20 mouse cellular contexts compared by ENCODE assay signal in genomic region chr5:64038394-64038793, GRCm38 (mm10). TPM values are rescaled to one million over a fixed set of nuclear protein-coding genes. Genes with fewer than 3 reads are reported as not detected.
A peak's percentile ranks its signal among the peaks of the same experiment; 100 is the strongest.
DNase-seq lines count a peak whose midpoint lies in the region; ATAC-seq and TF ChIP-seq lines count a peak whose summit lies in the region.
"Had no signal": no experiment of that assay in that cellular context is flagged by ENCODE, and none has a peak within 500 bp of the region (broad histone marks: within the 10 kb centered on the region; RNA-seq: fewer than 3 reads in every experiment).

No protein-coding gene starts in this region.

- ATAC-seq in cerebellum, adult (ENCODE audit: insufficient number of reproducible peaks, low FRiP score, low TSS enrichment): no peak
- ATAC-seq in granulocyte monocyte progenitor cell, adult 5-6 weeks (replicated peaks; ENCODE audit: poor library complexity, severe bottlenecking): peak; percentile 34; the same call in 1 of the 2 replicates
- ATAC-seq: forebrain, embryonic 13.5 days; inflammation-experienced regulatory T-cells, adult 6 months; midbrain, embryonic 13.5 days had no signal

- intact Hi-C loops in left cerebral cortex, adult 2 months (cut with DNase I): no loop called here
- intact Hi-C loops in left cerebral cortex, postnatal 10 days (cut with DNase I): no loop called here

- DNase-seq in cerebellum, adult 11-12 months: peak; percentile 56
- no peak for DNase-seq in left cerebral cortex, adult 2 months (ENCODE audit: extremely low spot score in 1 of 2, low spot score in 2 of 2)
- DNase-seq in left cerebral cortex, postnatal 10 days (ENCODE audit: extremely low spot score in 1 of 2, low spot score in 2 of 2): no peak
- DNase-seq in naive thymus-derived CD4-positive, alpha-beta T cell, adult 2 months (ENCODE audit: low read depth): peak; percentile 63
- no peak for DNase-seq in limb, embryonic 10.5 days (ENCODE audit: low spot score)
- DNase-seq in frontal cortex, postnatal 10 days (ENCODE audit: low spot score in 2 of 2): no peak
- DNase-seq: adrenal gland, postnatal 25 days; kidney, adult 9 months; layer of hippocampus, postnatal 36 days; left cerebral cortex, postnatal 4 days; lung, adult 2 months; lung, postnatal 36 days; right cerebral cortex, postnatal 4 days; thymus, postnatal 4 days had no signal

- no peaks in the 10 kb centered on the region for H3K36me3 ChIP-seq in limb, embryonic 10.5 days
- H3K36me3 ChIP-seq: hindbrain, embryonic 10.5 days; midbrain, embryonic 13.5 days had no signal

- 95% methylated on average over 5 of the region's 5 CpGs for WGBS in limb, embryonic 10.5 days

- no peaks in the 10 kb centered on the region for H3K4me1 ChIP-seq in limb, embryonic 10.5 days
- H3K4me1 ChIP-seq: hindbrain, embryonic 10.5 days had no signal

- H3K27me3 ChIP-seq in limb, embryonic 10.5 days (ENCODE audit: low read depth, poor library complexity, severe bottlenecking): no peaks in the 10 kb centered on the region
- H3K27me3 ChIP-seq: forebrain, embryonic 13.5 days; midbrain, embryonic 13.5 days had no signal

- no peaks in the 10 kb centered on the region for H3K9me3 ChIP-seq in limb, embryonic 10.5 days (replicated peaks)
- H3K9me3 ChIP-seq: forebrain, embryonic 13.5 days; midbrain, embryonic 13.5 days had no signal

- no peak for TF ChIP-seq CTCF in left cerebral cortex, adult 2 months (IDR thresholded peaks at IDR 0.05)

- no peak overlapping the region for H3K27ac ChIP-seq in left cerebral cortex, adult 2 months
- H3K27ac ChIP-seq in limb, embryonic 10.5 days: no peak overlapping the region
- H3K27ac ChIP-seq: forebrain, embryonic 13.5 days; hindbrain, embryonic 10.5 days; midbrain, embryonic 13.5 days had no signal

- peak overlapping the region; percentile 21 for H3K4me3 ChIP-seq in left cerebral cortex, adult 2 months
- no peak overlapping the region for H3K4me3 ChIP-seq in limb, embryonic 10.5 days
- H3K4me3 ChIP-seq: forebrain, embryonic 13.5 days; hindbrain, embryonic 10.5 days; midbrain, embryonic 13.5 days had no signal

RNA-seq across cellular contexts. Expression of gene Pgm2, which starts 54.4 kb away (rescaled TPM):
- 10 to 100 TPM in 1 of 2 experiments, 1 to 10 TPM in 1; 9.1 to 13.1 TPM for total RNA-seq in left cerebral cortex, adult 2 months (2021)
- 10 to 100 TPM; 10.3 to 10.7 TPM for total RNA-seq in left cerebral cortex, postnatal 10 days (2021)
- 35.1 and 37.2 TPM in 2 replicates for total RNA-seq in granulocyte monocyte progenitor cell, adult 5-6 weeks (2014; fragmentation: Nextera tagmentation)
- 28.0 and 31.6 TPM in 2 replicates for total RNA-seq in granulocyte monocyte progenitor cell, adult 5-6 weeks (2017)
- 22.5 and 26.8 TPM in 2 replicates for polyA plus RNA-seq in limb, embryonic 10.5 days (2016; fragmentation: Nextera tagmentation; extraction: Ambion mirVana)

Comparison
In these comparisons a context has a peak if more than half of its experiments do, and no peak if none do; other contexts are left out.
1. DNase-seq: peak in cerebellum, adult 11-12 months (single experiment) and naive thymus-derived CD4-positive, alpha-beta T cell, adult 2 months (single experiment); none in left cerebral cortex, adult 2 months (0 of 2), left cerebral cortex, postnatal 10 days (0 of 2), limb, embryonic 10.5 days (single experiment) and frontal cortex, postnatal 10 days (0 of 2).